Mouse (Mus musculus): ENCODE measurements around the gene Dnase1l3.

DNA sequence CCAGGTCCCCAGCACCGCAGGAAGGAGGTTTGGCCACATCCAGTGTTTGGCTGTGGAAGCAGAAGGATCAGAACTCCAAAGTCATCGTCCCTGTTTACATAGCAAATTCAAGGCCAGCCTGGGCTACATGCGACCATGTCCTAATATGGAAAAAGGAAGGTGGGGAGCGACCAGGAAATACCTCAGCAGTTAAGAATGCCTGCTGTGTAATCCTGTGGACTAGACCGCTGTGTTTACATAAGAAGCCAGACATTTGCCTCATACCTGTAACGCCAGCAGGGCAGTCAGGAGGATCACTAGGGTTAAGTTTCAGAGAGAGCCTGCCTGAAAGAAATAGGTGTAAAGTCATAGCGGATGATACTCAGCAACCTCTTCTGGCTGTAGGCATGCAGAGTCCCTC lies 31.2 kb downstream of the Dnase1l3 start:
- TF ChIP-seq CTCF (IDR thresholded peaks at IDR 0.05; ENCODE audit: extremely low read depth, insufficient read depth, insufficient read length, insufficient replicate concordance) (no peak), POLR2A (IDR thresholded peaks at IDR 0.05; ENCODE audit: low read depth, low read length) (no peak)

Measured in spleen, adult 2 months (tissue).